Mouse (Mus musculus): ENCODE data around the gene Fgfr1op2.

DNA sequence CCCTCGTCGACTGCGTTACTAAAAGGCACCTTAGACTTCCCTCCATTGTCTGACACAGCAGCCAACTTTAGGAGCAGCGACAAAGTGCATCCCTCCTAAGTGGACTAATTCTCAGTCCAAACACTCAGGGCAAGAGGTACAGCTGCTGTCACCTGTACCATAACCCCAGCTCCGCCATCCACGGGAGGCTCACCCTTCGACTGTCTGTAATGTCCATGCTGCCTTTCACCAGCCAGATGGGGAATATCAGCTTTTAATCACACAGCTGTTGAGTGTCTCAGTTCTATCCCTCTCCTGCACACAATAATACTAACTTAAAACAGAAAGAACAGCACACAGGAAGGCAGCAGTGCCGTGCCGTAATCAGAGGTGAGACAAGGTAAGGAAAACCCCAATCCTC is 55.4 kb downstream of the Fgfr1op2 start:
- TF ChIP-seq CTCF (conservative IDR thresholded peaks at IDR 0.05 in 1 of 2, IDR thresholded peaks at IDR 0.05 in 1 of 2; ENCODE audit: low read depth in 2 of 2, low read length in 2 of 2) (no peak), POLR2A (IDR thresholded peaks at IDR 0.05; ENCODE audit: low read depth, low read length) (no peak), SIN3A (IDR thresholded peaks at IDR 0.05; ENCODE audit: low read length) (no peak), ZKSCAN1 (IDR thresholded peaks at IDR 0.05; ENCODE audit: borderline replicate concordance, low read depth, low read length) (no peak), USF1 (IDR thresholded peaks at IDR 0.05; ENCODE audit: low read depth, low read length) (no peak), TCF12 (IDR thresholded peaks at IDR 0.05; ENCODE audit: low read depth, low read length) (no peak), NRF1 (IDR thresholded peaks at IDR 0.05; ENCODE audit: low read depth, low read length) (no peak), MXI1 (IDR thresholded peaks at IDR 0.05; ENCODE audit: low read depth, low read length) (no peak), ETS1 (conservative IDR thresholded peaks at IDR 0.05; ENCODE audit: low read depth, low read length) (no peak), ZNF384 (IDR thresholded peaks at IDR 0.05; ENCODE audit: low read depth, low read length) (no peak)

Data from CH12.LX (cell line).